Mouse (Mus musculus): ENCODE results near the gene Gm10031. TPM values are rescaled to one million over a fixed set of nuclear protein-coding genes. Genes with fewer than 3 reads are reported as not detected.

Gm10031 gene
- total RNA-seq, 2 experiments from 2014 or later: 3.8 to 19.5 TPM

GRCm38 (mm10) chr1:156538382-156538781 is 14.6 kb downstream of the Gm10031 start:
- ATAC-seq (replicated peaks; ENCODE audit: low FRiP score, low TSS enrichment, poor library complexity, severe bottlenecking): no peak

- ATAC-seq (replicated peaks; ENCODE audit: low FRiP score, low TSS enrichment, poor library complexity, severe bottlenecking): no peak
Measured at GRCm38 (mm10) chr1:156539787-156540560, 16.2 kb downstream of the Gm10031 start.

DNA sequence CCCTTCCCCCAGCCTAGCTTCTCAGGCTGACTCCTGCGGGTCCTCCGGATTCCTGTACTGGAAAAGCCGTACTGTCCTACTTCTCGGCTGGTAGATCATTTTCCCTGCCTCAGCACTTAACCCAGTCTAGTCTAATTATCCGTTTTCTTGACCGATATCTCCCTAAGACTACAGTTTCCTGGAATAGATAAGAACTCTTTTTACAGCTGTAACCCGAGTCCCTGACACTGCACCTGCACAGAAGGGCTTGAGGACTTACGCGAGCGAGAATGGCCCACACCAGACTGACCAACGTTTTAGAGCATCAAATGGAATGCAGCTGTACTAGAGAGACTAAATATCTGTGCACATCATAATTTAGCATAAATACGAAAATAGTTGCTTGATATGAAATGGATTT is 20.2 kb downstream of the Gm10031 start:
- ATAC-seq (replicated peaks; ENCODE audit: low FRiP score, low TSS enrichment, poor library complexity, severe bottlenecking): no peak

DNA sequence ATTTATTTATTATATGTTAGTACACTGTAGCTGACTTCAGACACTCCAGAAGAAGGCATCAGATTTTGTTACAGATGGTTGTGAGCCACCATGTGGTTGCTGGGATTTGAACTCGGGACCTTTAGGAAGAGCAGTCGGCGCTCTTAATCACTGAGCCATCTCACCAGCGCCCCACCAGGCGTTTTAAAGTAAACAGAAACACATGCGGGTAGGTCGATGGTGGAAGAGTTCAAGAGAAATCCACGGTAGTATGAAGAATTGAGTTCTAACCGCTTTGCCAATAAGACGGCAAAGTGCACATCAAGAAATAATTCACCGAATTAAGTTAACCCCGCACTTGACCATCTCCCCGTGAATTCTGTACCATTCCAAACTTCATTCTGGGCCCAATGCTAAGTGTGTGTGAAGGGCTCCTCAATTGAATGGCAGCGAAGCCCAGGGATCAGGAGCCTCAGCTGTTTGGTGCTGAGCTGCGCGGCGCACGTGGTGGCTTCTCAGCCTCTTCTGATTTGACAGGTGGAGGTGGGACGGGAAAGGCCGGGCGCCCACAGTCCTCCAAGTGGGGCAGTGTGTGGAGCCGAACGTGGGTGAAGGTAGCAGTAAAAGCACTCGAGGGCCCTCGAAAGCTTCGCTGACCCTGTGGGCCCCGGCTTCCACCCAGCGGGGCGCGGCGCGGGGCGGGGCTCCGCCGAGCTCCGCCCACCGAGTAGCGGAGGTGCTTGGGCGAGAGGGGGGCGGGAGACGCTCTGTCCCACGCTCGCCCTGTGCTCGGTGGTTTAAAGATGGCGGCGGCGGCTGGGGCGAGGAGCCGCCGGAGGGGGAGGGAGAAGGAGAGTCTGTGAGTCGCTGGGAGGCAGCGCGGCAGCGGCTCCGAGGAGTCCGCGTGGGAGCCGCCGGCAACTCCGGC is 34.5 kb downstream of the Gm10031 start, which contains the start of gene Abl2:
Abl2 (plus strand) TSS at position 763 of the 907 bp plus-strand sequence.
- peak; percentile 91 for ATAC-seq (replicated peaks; ENCODE audit: low FRiP score, low TSS enrichment, poor library complexity, severe bottlenecking)

GRCm38 (mm10) chr1:156558950-156559640 is 35.3 kb downstream of the Gm10031 start:
- ATAC-seq (replicated peaks; ENCODE audit: low FRiP score, low TSS enrichment, poor library complexity, severe bottlenecking): peak; percentile 29

GRCm38 (mm10) chr1:156559641-156560020 is 35.8 kb downstream of the Gm10031 start:
- ATAC-seq (replicated peaks; ENCODE audit: low FRiP score, low TSS enrichment, poor library complexity, severe bottlenecking): peak; percentile 7

GRCm38 (mm10) chr1:156560500-156560899 is 36.7 kb downstream of the Gm10031 start:
- ATAC-seq (replicated peaks; ENCODE audit: low FRiP score, low TSS enrichment, poor library complexity, severe bottlenecking): no peak

GRCm38 (mm10) chr1:156565328-156565727 is 41.5 kb downstream of the Gm10031 start:
- no peak for ATAC-seq (replicated peaks; ENCODE audit: low FRiP score, low TSS enrichment, poor library complexity, severe bottlenecking)

DNA sequence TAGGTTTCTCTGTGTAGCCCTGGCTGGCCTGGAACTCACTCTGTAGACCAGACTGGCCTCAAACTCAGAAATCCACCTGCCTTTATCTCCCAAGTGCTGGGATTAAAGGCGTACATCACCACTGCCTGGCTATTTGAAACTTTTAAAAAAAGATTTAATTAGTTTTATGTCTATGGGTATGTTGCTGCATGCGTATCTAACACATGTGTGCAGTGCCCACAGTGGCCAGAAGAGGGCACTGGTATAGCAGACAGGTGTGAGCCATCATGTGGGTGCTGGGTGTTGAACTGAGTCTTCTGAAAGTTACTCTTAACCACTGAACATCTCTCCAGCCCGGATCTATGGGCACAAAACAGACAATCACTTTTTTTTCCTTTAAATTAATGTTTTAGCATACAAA is 42.3 kb downstream of the Gm10031 start:
- 0 out of 2 replicates have a peak, but pooled peaks have one; percentile 48 for ATAC-seq (replicated peaks; ENCODE audit: low FRiP score, low TSS enrichment, poor library complexity, severe bottlenecking)

DNA sequence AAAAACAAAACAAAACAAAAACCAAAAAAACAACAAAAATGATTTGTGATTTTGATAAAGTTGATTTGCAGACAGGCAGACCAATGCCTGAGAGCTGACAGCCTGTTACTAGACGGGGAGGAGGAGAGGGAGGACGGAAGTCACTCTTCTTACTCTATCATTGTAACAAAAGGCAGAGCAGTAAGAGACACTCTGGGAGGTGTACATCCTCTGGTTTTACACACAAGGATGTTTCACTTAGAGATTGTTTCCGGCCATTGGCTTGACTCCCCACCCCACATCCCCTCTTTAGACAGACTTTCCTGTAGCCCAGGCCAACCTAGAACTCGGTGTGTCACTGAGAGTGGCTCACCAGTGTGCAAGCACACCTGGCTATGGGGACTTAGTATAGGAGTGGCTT is 45.8 kb downstream of the Gm10031 start:
- no peak for ATAC-seq (replicated peaks; ENCODE audit: low FRiP score, low TSS enrichment, poor library complexity, severe bottlenecking)

DNA sequence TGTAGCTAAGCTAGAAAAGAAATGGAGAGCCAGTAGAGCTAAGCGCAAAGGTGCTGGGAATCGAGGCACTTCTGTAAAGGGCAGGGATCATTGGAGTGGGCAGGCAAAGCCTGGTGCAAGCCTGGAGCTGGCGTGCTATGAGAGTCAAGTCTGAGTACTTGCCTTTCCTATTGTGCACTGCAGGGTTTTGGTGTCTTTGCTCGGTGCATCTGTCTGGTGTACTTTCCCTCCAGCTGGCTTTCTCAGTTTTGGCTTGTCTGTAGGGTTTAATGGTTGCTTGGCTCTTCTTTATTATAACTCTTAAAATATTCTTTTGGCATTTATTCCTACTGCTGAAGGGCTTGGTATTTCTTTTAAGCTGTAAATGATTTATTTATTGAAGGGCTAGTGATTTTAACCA is 49.1 kb downstream of the Gm10031 start:
- no peak for ATAC-seq (replicated peaks; ENCODE audit: low FRiP score, low TSS enrichment, poor library complexity, severe bottlenecking)

Other genes starting within 250 kb of the Gm10031 start
- not detected in 2 replicates for gene Tdrd5, start 220.3 kb upstream of the Gm10031 start, total RNA-seq (2014; fragmentation: Nextera tagmentation)
- gene Tdrd5, start 220.3 kb upstream of the Gm10031 start, total RNA-seq (2017): not detected in 2 replicates
- gene Nphs2, start 213.3 kb upstream of the Gm10031 start, total RNA-seq (2014; fragmentation: Nextera tagmentation): not detected in 2 replicates
- not detected in 2 replicates for gene Nphs2, start 213.3 kb upstream of the Gm10031 start, total RNA-seq (2017)
- gene Gm2000, start 158.0 kb upstream of the Gm10031 start, total RNA-seq (2014; fragmentation: Nextera tagmentation): 2,229 and 2,448 TPM in 2 replicates
- gene Gm2000, start 158.0 kb upstream of the Gm10031 start, total RNA-seq (2017): 2,854 and 4,203 TPM in 2 replicates
- not detected in 2 replicates for gene Axdnd1, start 102.9 kb upstream of the Gm10031 start, total RNA-seq (2014; fragmentation: Nextera tagmentation)
- 0.80 TPM in 1 of 2 replicates, not detected in the other for gene Axdnd1, start 102.9 kb upstream of the Gm10031 start, total RNA-seq (2017)
- gene Soat1, start 49.7 kb upstream of the Gm10031 start, total RNA-seq (2014; fragmentation: Nextera tagmentation): 0.22 and 9.6 TPM in 2 replicates
- 1.4 and 6.0 TPM in 2 replicates for gene Soat1, start 49.7 kb upstream of the Gm10031 start, total RNA-seq (2017)
- gene Abl2, start 34.8 kb downstream of the Gm10031 start, total RNA-seq (2014; fragmentation: Nextera tagmentation): 14.2 and 14.6 TPM in 2 replicates
- gene Abl2, start 34.8 kb downstream of the Gm10031 start, total RNA-seq (2017): 15.2 and 18.5 TPM in 2 replicates
- gene Tor3a, start 150.3 kb downstream of the Gm10031 start, total RNA-seq (2014; fragmentation: Nextera tagmentation): 7.4 and 10.8 TPM in 2 replicates
- 2.3 and 7.7 TPM in 2 replicates for gene Tor3a, start 150.3 kb downstream of the Gm10031 start, total RNA-seq (2017)
- gene Fam20b, start 195.1 kb downstream of the Gm10031 start, total RNA-seq (2014; fragmentation: Nextera tagmentation): 24.9 and 35.7 TPM in 2 replicates
- gene Fam20b, start 195.1 kb downstream of the Gm10031 start, total RNA-seq (2017): 41.1 and 46.9 TPM in 2 replicates

Data from megakaryocyte-erythroid progenitor cell, adult 5-6 weeks (primary cell).